Mouse (Mus musculus) ES-Bruce4 (cell line): ENCODE measurements at regions not wholly inside any gene's neighbourhood (a gene's known extent, or its start where the extent isn't known, plus 50 kb on each side); places are given as distances from the start of the nearest gene placed in this dataset.

Source experiments
- H3K27ac ChIP-seq: 2 replicates; pipeline ENCODE4 v1.5.1; 2012; ENCODE audit warnings: low read length, inconsistent platforms; ENCODE audit not compliant: insufficient read depth
- H3K27me3 ChIP-seq: 2 replicates; pipeline ENCODE4 v1.6.1; 2012; ENCODE audit warnings: mild to moderate bottlenecking, low read length, inconsistent platforms; ENCODE audit not compliant: control insufficient read depth, poor library complexity, insufficient read depth, severe bottlenecking
- H3K36me3 ChIP-seq: 2 replicates; pipeline ENCODE4 v1.6.1; 2012; ENCODE audit warnings: inconsistent platforms, mild to moderate bottlenecking, low read length, moderate library complexity; ENCODE audit not compliant: control insufficient read depth, poor library complexity, insufficient read depth, severe bottlenecking
- H3K4me1 ChIP-seq: one replicate; pipeline ENCODE4 v1.8.1; 2011; ENCODE audit warnings: low read length; ENCODE audit not compliant: control insufficient read depth, insufficient read depth
- H3K4me3 ChIP-seq: 2 replicates; pipeline ENCODE4 v1.5.1; 2011; ENCODE audit warnings: low read depth, mild to moderate bottlenecking, low read length
- H3K9ac ChIP-seq: 2 replicates; pipeline ENCODE4 v1.6.1; 2012; ENCODE audit warnings: low read depth, mild to moderate bottlenecking, inconsistent platforms; ENCODE audit not compliant: poor library complexity, severe bottlenecking
- H3K9me3 ChIP-seq: replicated peaks from 2 replicates; pipeline ENCODE4 v1.6.1; 2012; ENCODE audit warnings: mild to moderate bottlenecking, low read length, inconsistent platforms; ENCODE audit not compliant: control insufficient read depth, poor library complexity, insufficient read depth, severe bottlenecking
- CTCF ChIP-seq: IDR thresholded peaks from one replicate; pipeline ENCODE4 v1.8.1; 2011; ENCODE audit warnings: low read depth, low read length
- EP300 ChIP-seq: IDR thresholded peaks from 2 replicates; pipeline ENCODE4 v1.6.1; 2011; ENCODE audit warnings: low read depth, low read length; ENCODE audit not compliant: insufficient read depth
- POLR2A ChIP-seq: IDR thresholded peaks from one replicate; pipeline ENCODE4 v1.8.1; 2011; ENCODE audit warnings: low read length; ENCODE audit not compliant: insufficient read depth

- Histone ChIP-seq H3K27ac (no peak overlapping the region), H3K36me3 (no peaks in the 10 kb centered on the region), H3K27me3 (no peaks in the 10 kb centered on the region), H3K9ac (no peak overlapping the region), H3K9me3 (no peaks in the 10 kb centered on the region), H3K4me3 (no peak overlapping the region), H3K4me1 (no peaks in the 10 kb centered on the region)
- TF ChIP-seq POLR2A (no peak), EP300 (no peak), CTCF (no peak)
These were observed 53.2 kb upstream of the Slc22a23 start for GRCm38 (mm10) chr13:34398061-34398787.

- Histone ChIP-seq H3K27ac (no peak overlapping the region), H3K27me3 (no peaks in the 10 kb centered on the region; the same call in 1 of the 2 replicates)
- TF ChIP-seq CTCF (no peak), POLR2A (no peak)
These were observed 50.5 kb upstream of the Slc22a23 start for GRCm38 (mm10) chr13:34395504-34395903.

GRCm38 (mm10) chr13:34395010-34395409, 50.0 kb upstream of the Slc22a23 start:
- no peak overlapping the region for H3K9ac ChIP-seq
- no peaks in the 10 kb centered on the region for H3K36me3 ChIP-seq
- no peak overlapping the region for H3K27ac ChIP-seq
- H3K4me1 ChIP-seq = no peaks in the 10 kb centered on the region
- H3K27me3 ChIP-seq = no peaks in the 10 kb centered on the region; the same call in 1 of the 2 replicates
- H3K4me3 ChIP-seq = no peak overlapping the region
- TF ChIP-seq POLR2A (no peak), CTCF (no peak), EP300 (no peak)
- no peaks in the 10 kb centered on the region for H3K9me3 ChIP-seq

More at GRCm38 (mm10) chr13:34395504-34395903, 50.5 kb upstream of the Slc22a23 start:
- Histone ChIP-seq H3K36me3 (no peaks in the 10 kb centered on the region), H3K4me1 (no peaks in the 10 kb centered on the region), H3K4me3 (no peak overlapping the region), H3K9ac (no peak overlapping the region), H3K9me3 (no peaks in the 10 kb centered on the region)
